Mouse (Mus musculus) limb, embryonic 13.5 days (tissue): ENCODE results near the gene Ccdc87. TPM values are rescaled to one million over a fixed set of nuclear protein-coding genes. Genes with fewer than 3 reads are reported as not detected.

Source experiments
- ATAC-seq: fragments of 200-750 bp; cut with Nextera tagmentation; 2 replicates; pipeline ENCODE4 v1.8.0; 2017; ENCODE audit warnings: low read depth, moderate number of reproducible peaks, moderate TSS enrichment; ENCODE audit not compliant: low FRiP score
- H3K27ac ChIP-seq: fragments of 300-500 bp; sonication (generic); 2 replicates; pipeline ENCODE4 v1.5.1; 2015; ENCODE audit warnings: inconsistent platforms, mild to moderate bottlenecking, moderate library complexity
- H3K27me3 ChIP-seq: fragments of 300-500 bp; sonication (generic); 2 replicates; pipeline ENCODE4 v1.6.1; 2015; ENCODE audit warnings: mild to moderate bottlenecking, inconsistent platforms
- H3K36me3 ChIP-seq: fragments of 300-500 bp; sonication (generic); 2 replicates; pipeline ENCODE4 v1.6.1; 2015; ENCODE audit warnings: inconsistent platforms, mild to moderate bottlenecking, moderate library complexity
- H3K4me1 ChIP-seq: fragments of 300-500 bp; sonication (generic); 2 replicates; pipeline ENCODE4 v1.6.1; 2015; ENCODE audit warnings: inconsistent platforms
- H3K4me2 ChIP-seq: fragments of 300-500 bp; sonication (generic); replicated peaks from 2 replicates; pipeline ENCODE4 v1.6.1; 2015; ENCODE audit warnings: inconsistent platforms, mild to moderate bottlenecking, moderate library complexity
- H3K4me3 ChIP-seq: fragments of 300-500 bp; sonication (generic); 2 replicates; pipeline ENCODE4 v1.5.1; 2015; ENCODE audit warnings: moderate library complexity, mild to moderate bottlenecking, inconsistent platforms
- H3K9ac ChIP-seq: fragments of 300-500 bp; sonication (generic); 2 replicates; pipeline ENCODE4 v1.6.1; 2015; ENCODE audit warnings: mild to moderate bottlenecking, inconsistent platforms
- H3K9me3 ChIP-seq: fragments of 300-500 bp; sonication (generic); 2 replicates; pipeline ENCODE4 v1.6.1; 2016; ENCODE audit warnings: inconsistent platforms
- WGBS: fragments of 180-500 bp; shearing (Covaris S2); methylation state at CpG from one replicate; pipeline ENCODE4 v1.1.7; 2015; 5-methylcytosine and 5-hydroxymethylcytosine counted together
- polyA plus RNA-seq: library from polyadenylated mRNA; unstranded; fragments of >200 nt; fragmentation: Nextera tagmentation; extraction: Ambion mirVana; gene quantifications from 2 replicates; pipeline ENCODE4 v1.2.1, GENCODE M21; 2015

Gene Ccdc87
- polyA plus RNA-seq, result not detected in 2 replicates

DNA sequence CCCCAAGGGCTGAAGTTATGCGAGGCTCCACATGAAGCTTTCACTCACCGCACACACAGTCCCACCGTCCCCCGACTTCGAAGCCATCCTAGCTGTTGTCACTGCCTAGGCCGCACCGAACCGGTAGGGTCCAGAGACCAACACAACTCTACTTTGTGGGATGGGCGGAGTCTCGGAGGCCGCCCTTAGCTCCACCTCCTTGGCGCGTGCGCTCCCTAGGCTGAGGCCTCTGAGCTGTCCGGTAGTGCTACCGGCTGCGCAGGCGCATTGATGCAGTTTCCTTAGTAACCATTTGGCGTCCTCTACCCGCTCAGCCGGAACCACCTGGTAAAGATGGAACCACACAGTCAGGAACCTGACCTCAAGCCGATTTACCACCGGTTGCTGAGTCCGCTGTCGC is at the start of gene Ccdc87, which contains the start of gene Ccs:
TSS of gene Ccdc87 (plus strand) at position 218 of the 400 bp plus-strand sequence.
TSS of gene Ccs (minus strand) at position 184 of the 400 bp plus-strand sequence.
- H3K9ac ChIP-seq, result peak within 1 kb of the TSS; percentile 74
- peaks cover 35% of the 10 kb centered on the region for H3K27me3 ChIP-seq
- peak; percentile 99 for ATAC-seq
- WGBS, result under 1% methylated on average over 25 of the region's 25 CpGs
- H3K4me1 ChIP-seq, result peaks cover 19% of the 10 kb centered on the region
- H3K9me3 ChIP-seq, result no peaks in the 10 kb centered on the region
- peak within 1 kb of the TSS; percentile 96 for H3K4me2 ChIP-seq
- no peak within 1 kb of the TSS for H3K27ac ChIP-seq
- no peaks in the 10 kb centered on the region; the same call in 1 of the 2 replicates for H3K36me3 ChIP-seq
- peak within 1 kb of the TSS; percentile 54 for H3K4me3 ChIP-seq

- ATAC-seq, result peak; percentile 25; the same call in 1 of the 2 replicates
- Histone ChIP-seq H3K4me3 (peak overlapping the region; percentile 67), H3K9ac (peak overlapping the region; percentile 73), H3K27ac (peak overlapping the region; percentile 59; the same call in 1 of the 2 replicates), H3K36me3 (peaks cover 50% of the 10 kb centered on the region), H3K27me3 (no peaks in the 10 kb centered on the region), H3K4me1 (peaks cover 46% of the 10 kb centered on the region), H3K4me2 (peak overlapping the region; percentile 86), H3K9me3 (no peaks in the 10 kb centered on the region)
- under 1% methylated on average over 16 of the region's 16 CpGs for WGBS
Measured at GRCm38 (mm10) chr19:4793281-4793830, 45.8 kb upstream of the Ccdc87 start.

DNA sequence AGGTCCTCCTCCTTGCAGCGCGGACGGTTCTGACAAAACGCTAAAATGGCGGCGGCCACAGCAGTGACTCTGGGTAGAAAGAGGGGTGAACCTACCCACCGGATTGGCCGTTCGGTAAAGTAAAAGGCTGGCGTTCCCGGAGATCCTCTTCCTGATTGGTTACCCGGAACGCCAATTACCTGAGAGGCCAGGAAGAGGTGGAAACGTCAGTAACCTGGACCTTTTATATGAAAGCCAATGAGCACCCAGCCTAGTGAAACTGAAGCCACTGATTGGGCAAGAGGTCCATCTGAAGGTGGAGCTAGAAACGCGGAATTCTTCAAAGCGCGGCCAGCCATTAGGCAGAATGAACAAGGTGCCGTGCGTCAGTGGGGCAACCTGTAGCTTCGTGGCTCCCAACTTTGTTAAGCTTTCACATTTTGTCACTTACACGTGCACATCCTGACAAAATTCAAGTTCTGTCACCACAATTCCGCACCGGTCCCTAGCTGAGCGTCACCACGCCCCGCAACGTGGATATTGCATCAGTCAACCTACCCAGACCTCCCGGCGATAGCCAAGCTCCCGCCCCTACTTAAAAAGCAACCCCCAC is 45.2 kb upstream of the Ccdc87 start, which contains the start of gene Rbm4:
TSS of gene Rbm4 (minus strand) at position 71 of the 592 bp plus-strand sequence.
- H3K36me3 ChIP-seq, result peaks cover 51% of the 10 kb centered on the region
- H3K4me3 ChIP-seq, result peak within 1 kb of the TSS; percentile 67
- no peaks in the 10 kb centered on the region for H3K9me3 ChIP-seq
- under 1% methylated on average over 31 of the region's 31 CpGs for WGBS
- peak within 1 kb of the TSS; percentile 86 for H3K4me2 ChIP-seq
- peaks cover 44% of the 10 kb centered on the region for H3K4me1 ChIP-seq
- H3K9ac ChIP-seq, result peak within 1 kb of the TSS; percentile 73
- peak within 1 kb of the TSS; percentile 59; the same call in 1 of the 2 replicates for H3K27ac ChIP-seq
- ATAC-seq, result peak; percentile 98
- no peaks in the 10 kb centered on the region for H3K27me3 ChIP-seq

GRCm38 (mm10) chr19:4795929-4796328 is 43.2 kb upstream of the Ccdc87 start:
- Histone ChIP-seq H3K4me1 (peaks cover 29% of the 10 kb centered on the region), H3K4me2 (no peak overlapping the region), H3K4me3 (no peak overlapping the region), H3K9me3 (no peaks in the 10 kb centered on the region), H3K9ac (no peak overlapping the region), H3K36me3 (peaks cover 53% of the 10 kb centered on the region), H3K27ac (no peak overlapping the region), H3K27me3 (no peaks in the 10 kb centered on the region)
- WGBS, result 95% methylated on average over 1 of the region's 1 CpGs
- ATAC-seq, result no peak

- H3K27ac ChIP-seq, result no peak overlapping the region
- WGBS, result 96% methylated on average over 2 of the region's 2 CpGs
- no peak for ATAC-seq
- no peak overlapping the region for H3K4me2 ChIP-seq
- peaks cover 12% of the 10 kb centered on the region for H3K4me1 ChIP-seq
- H3K4me3 ChIP-seq, result no peak overlapping the region
- no peak overlapping the region for H3K9ac ChIP-seq
- H3K27me3 ChIP-seq, result no peaks in the 10 kb centered on the region
- H3K36me3 ChIP-seq, result peaks cover 60% of the 10 kb centered on the region
- no peaks in the 10 kb centered on the region for H3K9me3 ChIP-seq
Measured at GRCm38 (mm10) chr19:4797846-4798245, 41.3 kb upstream of the Ccdc87 start.

GRCm38 (mm10) chr19:4799083-4799482 is 40.1 kb upstream of the Ccdc87 start:
- no peak for ATAC-seq
- no peak overlapping the region for H3K4me3 ChIP-seq
- H3K36me3 ChIP-seq, result peaks cover 72% of the 10 kb centered on the region
- WGBS, result 96% methylated on average over 5 of the region's 5 CpGs
- H3K27me3 ChIP-seq, result no peaks in the 10 kb centered on the region
- H3K9ac ChIP-seq, result no peak overlapping the region
- H3K4me2 ChIP-seq, result no peak overlapping the region
- H3K4me1 ChIP-seq, result peaks cover 10% of the 10 kb centered on the region
- no peak overlapping the region for H3K27ac ChIP-seq
- H3K9me3 ChIP-seq, result no peaks in the 10 kb centered on the region

GRCm38 (mm10) chr19:4802691-4803091 is 36.5 kb upstream of the Ccdc87 start:
- no peaks in the 10 kb centered on the region for H3K27me3 ChIP-seq
- 93% methylated on average over 7 of the region's 7 CpGs for WGBS
- no peak overlapping the region for H3K27ac ChIP-seq
- no peaks in the 10 kb centered on the region for H3K9me3 ChIP-seq
- peaks cover 69% of the 10 kb centered on the region for H3K36me3 ChIP-seq
- H3K4me3 ChIP-seq, result no peak overlapping the region
- H3K9ac ChIP-seq, result no peak overlapping the region
- ATAC-seq, result no peak
- no peak overlapping the region for H3K4me2 ChIP-seq
- 0 out of 2 replicates have a peak, but pooled peaks cover 5% of the 10 kb centered on the region for H3K4me1 ChIP-seq

DNA sequence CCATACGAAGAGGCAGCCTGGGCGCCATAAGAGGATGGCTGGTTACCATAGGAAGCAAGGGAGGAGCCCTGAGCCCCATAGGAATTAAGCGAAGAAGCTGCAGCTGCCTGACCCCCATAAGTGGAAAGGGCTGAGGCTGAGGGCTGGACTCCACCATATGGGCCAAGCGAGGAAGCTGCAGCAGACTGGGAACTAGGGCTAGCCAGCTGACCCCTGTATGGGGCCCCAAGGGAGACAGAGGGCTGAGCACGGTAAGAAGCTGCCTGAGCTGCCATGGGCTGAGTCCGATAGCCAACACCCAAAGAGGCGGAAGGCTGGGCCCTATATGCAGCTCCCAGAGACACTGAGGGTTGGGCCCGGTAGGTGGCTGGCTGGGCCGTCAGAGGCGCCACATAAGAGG is 35.9 kb upstream of the Ccdc87 start:
- WGBS, result 88% methylated on average over 10 of the region's 10 CpGs
- ATAC-seq, result no peak
- H3K9ac ChIP-seq, result no peak overlapping the region

DNA sequence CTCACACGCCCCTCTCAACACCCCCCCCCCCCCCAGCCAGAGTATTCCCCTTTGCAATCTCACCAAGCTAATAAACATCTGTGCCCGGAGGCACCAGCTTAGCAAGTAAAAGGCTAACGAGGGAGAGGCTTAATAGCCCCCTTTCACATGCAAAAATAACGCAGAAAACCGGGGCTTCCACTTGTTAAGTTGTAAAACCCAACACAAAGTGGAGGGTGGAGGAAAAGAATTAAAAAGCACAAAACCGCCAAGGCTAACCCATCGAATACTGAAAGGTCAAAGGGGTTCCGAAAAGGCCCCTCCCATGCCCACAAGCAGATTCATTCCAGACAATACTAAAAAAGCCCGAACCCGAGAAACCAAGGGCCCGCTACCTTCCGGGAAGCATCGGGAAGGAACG is 28.9 kb upstream of the Ccdc87 start:
- peak overlapping the region; percentile 89 for H3K4me3 ChIP-seq
- H3K4me2 ChIP-seq, result peak overlapping the region; percentile 85
- ATAC-seq, result no peak
- H3K4me1 ChIP-seq, result peaks cover 26% of the 10 kb centered on the region
- 0 out of 2 replicates have a peak, but pooled peaks cover under 1% of the 10 kb centered on the region for H3K9me3 ChIP-seq
- H3K27me3 ChIP-seq, result no peaks in the 10 kb centered on the region
- under 1% methylated on average over 14 of the region's 14 CpGs for WGBS
- H3K27ac ChIP-seq, result peak overlapping the region; percentile 91; the same call in 1 of the 2 replicates
- H3K9ac ChIP-seq, result peak overlapping the region; percentile 82
- peaks cover 4% of the 10 kb centered on the region for H3K36me3 ChIP-seq

More for the DNA sequence above, 35.9 kb upstream of the Ccdc87 start:
- Histone ChIP-seq H3K27ac (no peak overlapping the region), H3K27me3 (no peaks in the 10 kb centered on the region), H3K4me1 (peaks cover 9% of the 10 kb centered on the region), H3K36me3 (peaks cover 63% of the 10 kb centered on the region), H3K4me2 (no peak overlapping the region), H3K9me3 (no peaks in the 10 kb centered on the region), H3K4me3 (no peak overlapping the region)

DNA sequence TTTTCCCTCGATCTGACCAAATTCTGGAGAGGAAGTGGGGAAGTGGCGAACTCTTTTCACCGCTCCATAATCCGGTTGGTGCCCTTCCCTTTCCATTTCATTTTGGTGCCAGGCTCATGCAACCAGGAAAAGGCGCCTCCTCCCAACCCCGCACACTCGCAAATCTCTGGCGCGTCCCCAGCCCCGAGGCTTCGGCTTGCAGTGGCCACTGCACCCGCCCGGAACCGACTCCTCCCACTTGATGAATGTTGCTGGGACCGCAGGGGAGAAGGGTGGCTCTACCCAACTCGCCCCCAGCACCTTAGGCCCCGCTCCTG is 28.5 kb upstream of the Ccdc87 start:
- no peak for ATAC-seq
- H3K4me1 ChIP-seq, result peaks cover 25% of the 10 kb centered on the region
- H3K27ac ChIP-seq, result peak overlapping the region; percentile 91
- H3K9me3 ChIP-seq, result 0 out of 2 replicates have a peak, but pooled peaks cover 4% of the 10 kb centered on the region
- peak overlapping the region; percentile 82 for H3K9ac ChIP-seq
- H3K27me3 ChIP-seq, result no peaks in the 10 kb centered on the region
- WGBS, result 0% methylated on average over 17 of the region's 17 CpGs
- peak overlapping the region; percentile 85 for H3K4me2 ChIP-seq
- peak overlapping the region; percentile 89 for H3K4me3 ChIP-seq
- peaks cover 4% of the 10 kb centered on the region for H3K36me3 ChIP-seq

GRCm38 (mm10) chr19:4811063-4811908 is 27.9 kb upstream of the Ccdc87 start, which contains the start of the genes Gm21992 and Rbm14:
TSS of gene Gm21992 (minus strand) at chr19:4811612.
TSS of gene Rbm14 (minus strand) at chr19:4811634.
- H3K4me3 ChIP-seq, result peak within 1 kb of the TSS; percentile 89
- peak; percentile 98 for ATAC-seq
- H3K27me3 ChIP-seq, result no peaks in the 10 kb centered on the region
- peak within 1 kb of the TSS; percentile 93 for H3K27ac ChIP-seq
- peak within 1 kb of the TSS; percentile 84 for H3K9ac ChIP-seq
- peaks cover 4% of the 10 kb centered on the region for H3K36me3 ChIP-seq
- WGBS, result under 1% methylated on average over 83 of the region's 83 CpGs
- peak within 1 kb of the TSS; percentile 85 for H3K4me2 ChIP-seq
- peaks cover 21% of the 10 kb centered on the region for H3K4me1 ChIP-seq
- H3K9me3 ChIP-seq, result 0 out of 2 replicates have a peak, but pooled peaks cover 5% of the 10 kb centered on the region
